Mouse (Mus musculus) kidney, adult 2 months (tissue): ENCODE results near the gene A1cf. TPM values are rescaled to one million over a fixed set of nuclear protein-coding genes. Genes with fewer than 3 reads are reported as not detected.

Experiments used
- DNase-seq: peaks from one replicate; pipeline ENCODE4 v3.0.0; 2021
- H3K27ac ChIP-seq: fragments of 200-500 bp; 2 replicates; pipeline ENCODE4 v1.5.1; 2012; ENCODE audit warnings: low read depth, low read length, control low read depth, inconsistent platforms; ENCODE audit not compliant: insufficient read depth
- H3K27me3 ChIP-seq: fragments of 200-500 bp; replicated peaks from 2 replicates; pipeline ENCODE4 v1.6.1; 2012; ENCODE audit warnings: mild to moderate bottlenecking, moderate library complexity, low read length, inconsistent platforms; ENCODE audit not compliant: control insufficient read depth, insufficient read depth
- H3K36me3 ChIP-seq: fragments of 200-500 bp; 2 replicates; pipeline ENCODE4 v1.6.1; 2012; ENCODE audit warnings: mild to moderate bottlenecking, moderate library complexity, low read length, inconsistent platforms; ENCODE audit not compliant: control insufficient read depth, insufficient read depth
- H3K4me1 ChIP-seq: fragments of 200-500 bp; 2 replicates; pipeline ENCODE4 v1.6.1; 2011; ENCODE audit warnings: low read length; ENCODE audit not compliant: control insufficient read depth, insufficient read depth
- H3K4me3 ChIP-seq: fragments of 200-500 bp; 2 replicates; pipeline ENCODE4 v1.5.1; 2011; ENCODE audit warnings: mild to moderate bottlenecking, low read depth, low read length, control low read depth; ENCODE audit not compliant: insufficient read depth
- CTCF ChIP-seq: fragments of 200-500 bp; conservative IDR thresholded peaks from 2 replicates; pipeline ENCODE4 v1.5.1; 2011; ENCODE audit warnings: low read depth, mild to moderate bottlenecking, control low read depth, low read length, moderate library complexity, mixed read lengths; ENCODE audit not compliant: insufficient read depth, insufficient read length
- POLR2A ChIP-seq: fragments of 200-500 bp; IDR thresholded peaks from one replicate; pipeline ENCODE4 v1.6.1; 2011; ENCODE audit warnings: low read depth, low read length, control low read depth
- WGBS: fragments of 180-500 bp; shearing (Covaris S2); methylation state at CpG from one replicate; pipeline ENCODE4 v1.1.7; 2018; 5-methylcytosine and 5-hydroxymethylcytosine counted together
- polyA plus RNA-seq: library from polyadenylated mRNA; depleted of rRNA; stranded (reverse); fragments of >200 nt; gene quantifications from 2 replicates; pipeline ENCODE4 v1.2.3, GENCODE M21; 2012

The A1cf gene
- polyA plus RNA-seq, 1 experiment = 26.3 TPM

DNA sequence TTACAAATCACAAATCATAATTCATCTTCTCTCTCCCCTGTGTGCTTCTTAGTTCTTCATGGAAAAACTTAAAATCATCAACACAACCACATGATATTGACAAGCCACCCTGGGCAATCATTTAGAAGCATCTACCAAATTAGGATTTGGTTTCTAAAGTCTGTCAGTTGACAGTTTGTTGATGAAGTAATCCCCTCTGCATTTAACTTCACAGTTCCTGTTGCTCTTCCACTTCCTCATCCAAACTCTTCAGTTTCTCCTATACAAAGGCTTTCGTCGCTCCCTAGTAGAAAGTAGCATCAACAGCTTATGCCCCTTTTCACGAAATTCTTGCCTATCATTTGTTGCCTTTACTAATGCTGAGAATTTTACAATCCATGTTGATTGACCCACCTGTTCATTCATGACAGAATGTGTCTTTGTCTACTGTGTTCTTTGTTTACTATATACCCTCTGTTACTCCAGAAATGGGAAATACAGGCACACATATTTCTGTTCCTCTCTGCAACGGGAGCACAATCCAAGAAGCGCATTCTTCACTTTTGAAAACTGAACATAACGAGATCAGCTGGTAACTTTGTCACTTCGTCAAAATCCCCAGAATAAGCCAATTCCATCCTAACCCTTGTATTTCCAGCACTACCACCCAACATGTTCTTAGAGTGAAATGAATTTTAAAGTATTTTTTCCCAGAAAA, 82.4 kb downstream of the A1cf start:
- Histone ChIP-seq H3K27me3 (no peaks in the 10 kb centered on the region), H3K4me3 (no peak overlapping the region), H3K27ac (no peak overlapping the region), H3K4me1 (no peaks in the 10 kb centered on the region), H3K36me3 (no peaks in the 10 kb centered on the region)
- TF ChIP-seq POLR2A (no peak), CTCF (no peak)
- 83% methylated on average over 7 of the region's 7 CpGs for WGBS
- no peak for DNase-seq

DNA sequence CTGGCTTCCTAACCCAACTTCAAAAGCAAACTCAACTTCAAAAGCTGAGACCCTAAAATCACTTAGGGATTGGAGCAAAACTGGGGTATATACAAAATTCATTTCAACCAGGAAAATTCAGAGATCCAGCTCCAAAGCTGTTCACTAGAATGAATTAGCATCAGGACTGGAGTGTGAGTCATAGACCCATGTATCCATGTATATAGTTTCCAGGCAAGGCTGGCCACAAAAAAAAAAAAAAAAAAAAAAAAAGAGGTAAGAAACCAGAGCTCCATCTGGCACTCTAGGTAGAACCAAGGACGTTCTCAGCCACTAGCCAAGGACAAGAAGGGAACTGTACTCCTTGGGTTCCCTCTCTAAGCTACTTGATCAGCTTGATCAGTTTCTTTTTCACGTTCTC, 85.2 kb downstream of the A1cf start:
- Histone ChIP-seq H3K27me3 (no peaks in the 10 kb centered on the region), H3K4me3 (no peak overlapping the region), H3K36me3 (no peaks in the 10 kb centered on the region), H3K27ac (no peak overlapping the region), H3K4me1 (no peaks in the 10 kb centered on the region)
- TF ChIP-seq POLR2A (no peak), CTCF (no peak)
- DNase-seq = no peak
- WGBS = 64% methylated on average over 2 of the region's 2 CpGs

DNA sequence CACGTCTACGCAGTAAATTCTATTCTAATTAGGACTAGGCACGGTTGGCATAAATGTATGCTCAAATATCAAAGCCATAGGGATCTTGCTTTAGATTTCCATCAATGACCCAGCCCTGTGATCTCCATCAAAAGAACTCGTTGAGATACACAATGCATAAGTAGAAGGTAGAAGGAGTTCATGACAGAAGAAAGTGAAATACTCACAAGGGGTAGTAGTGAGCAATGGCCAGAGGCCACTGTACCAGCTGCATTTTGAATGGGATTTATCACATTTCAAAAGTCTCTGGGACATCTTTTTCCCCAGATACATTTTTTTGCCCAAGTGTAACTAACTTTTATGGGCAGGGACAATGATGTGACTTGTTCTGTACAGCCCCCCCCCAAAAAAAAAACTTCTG, 85.7 kb downstream of the A1cf start:
- Histone ChIP-seq H3K27me3 (no peaks in the 10 kb centered on the region), H3K36me3 (no peaks in the 10 kb centered on the region), H3K27ac (no peak overlapping the region), H3K4me1 (no peaks in the 10 kb centered on the region), H3K4me3 (no peak overlapping the region)
- DNase-seq = no peak
- 76% methylated on average over 4 of the region's 4 CpGs for WGBS
- TF ChIP-seq CTCF = no peak
- TF ChIP-seq POLR2A = no peak

DNA sequence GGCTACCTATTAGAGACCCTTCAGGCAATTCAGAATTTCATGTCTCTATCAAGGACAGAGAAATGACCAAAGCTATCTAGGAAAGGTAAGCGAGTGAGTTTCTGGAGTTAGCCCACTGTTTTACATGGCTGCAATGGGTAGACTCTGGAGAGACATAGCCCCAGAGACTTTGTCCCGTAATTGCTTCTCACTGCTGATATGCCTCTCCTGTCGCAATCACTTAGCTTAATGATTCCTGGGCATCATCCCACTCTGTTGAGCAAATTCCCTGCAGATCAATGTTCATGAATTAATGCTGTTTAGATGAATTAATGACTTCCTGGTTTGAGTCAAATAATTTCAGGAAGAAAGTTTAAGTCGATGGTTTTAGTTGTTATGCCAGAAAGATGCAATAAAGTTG, 86.1 kb downstream of the A1cf start:
- no peaks in the 10 kb centered on the region for H3K36me3 ChIP-seq
- TF ChIP-seq CTCF = no peak
- no peak for TF ChIP-seq POLR2A
- no peak for DNase-seq
- no peak overlapping the region for H3K4me3 ChIP-seq
- H3K27me3 ChIP-seq = no peaks in the 10 kb centered on the region
- 83% methylated on average over 4 of the region's 4 CpGs for WGBS
- H3K27ac ChIP-seq = no peak overlapping the region
- no peaks in the 10 kb centered on the region for H3K4me1 ChIP-seq

DNA sequence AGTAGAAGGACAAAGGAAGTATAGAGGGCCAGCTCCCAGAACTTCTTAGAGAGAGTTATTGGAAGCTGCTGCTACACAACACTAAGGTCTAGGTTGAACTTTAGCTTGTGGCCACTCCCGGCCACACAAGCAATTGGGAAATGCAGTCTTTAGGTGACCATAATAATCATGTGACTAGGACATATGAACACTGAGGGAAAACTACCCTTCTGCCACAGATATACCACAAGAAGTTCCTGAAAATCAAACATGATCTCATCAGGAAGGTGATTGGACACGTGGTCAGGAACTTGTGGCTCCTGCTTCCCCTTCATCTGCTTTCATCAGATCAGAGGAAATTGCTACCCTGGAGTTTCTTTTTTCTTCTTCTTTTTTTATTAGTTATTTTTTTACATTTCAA, 87.8 kb downstream of the A1cf start:
- DNase-seq = no peak
- Histone ChIP-seq H3K4me1 (no peaks in the 10 kb centered on the region), H3K27me3 (no peaks in the 10 kb centered on the region), H3K4me3 (no peak overlapping the region), H3K27ac (no peak overlapping the region), H3K36me3 (no peaks in the 10 kb centered on the region)
- TF ChIP-seq CTCF (no peak), POLR2A (no peak)
- WGBS = 71% methylated on average over 2 of the region's 2 CpGs

DNA sequence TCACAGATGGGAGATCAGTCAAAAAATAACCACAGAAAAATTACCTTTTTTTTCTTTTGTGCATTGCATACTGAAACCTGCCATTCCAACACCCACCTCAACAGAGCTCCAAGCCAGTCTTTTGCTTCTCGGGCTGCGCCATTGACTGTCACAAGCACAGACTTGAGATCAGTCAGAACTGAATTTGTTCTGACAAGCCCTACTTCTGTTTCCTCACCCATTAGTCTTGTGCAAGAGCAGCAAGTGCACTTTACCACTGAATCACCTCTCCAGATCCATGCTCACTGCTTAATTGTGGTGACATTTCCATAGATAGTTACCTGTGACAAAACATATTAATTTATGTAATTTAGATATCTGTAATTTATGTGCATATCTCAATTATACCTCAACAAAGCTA, 91.9 kb downstream of the A1cf start:
- 100% methylated on average over 2 of the region's 2 CpGs for WGBS
- Histone ChIP-seq H3K27ac (no peak overlapping the region), H3K27me3 (no peaks in the 10 kb centered on the region), H3K4me3 (no peak overlapping the region), H3K36me3 (no peaks in the 10 kb centered on the region), H3K4me1 (no peaks in the 10 kb centered on the region)
- TF ChIP-seq CTCF = no peak
- no peak for TF ChIP-seq POLR2A
- no peak for DNase-seq

DNA sequence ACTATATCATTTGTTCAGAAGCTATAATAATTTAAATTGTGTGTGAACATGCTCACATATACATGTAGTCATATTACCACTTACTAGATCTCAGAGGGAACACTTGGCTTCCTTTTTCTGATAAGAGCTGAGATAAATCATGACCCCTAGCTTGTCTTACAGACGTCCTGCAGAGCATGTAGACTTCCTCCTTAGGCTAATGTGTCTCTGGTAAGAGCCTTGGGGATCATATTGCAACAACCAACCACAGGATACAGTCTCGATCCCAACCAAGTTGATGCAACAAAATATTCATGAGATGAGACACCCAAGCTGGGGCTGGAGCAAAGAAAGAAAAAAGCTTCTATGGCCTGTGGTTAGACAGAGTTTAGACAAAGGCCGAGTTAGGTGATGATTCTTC, 94.6 kb downstream of the A1cf start:
- no peak overlapping the region for H3K27ac ChIP-seq
- DNase-seq = no peak
- H3K4me1 ChIP-seq = no peaks in the 10 kb centered on the region
- no peaks in the 10 kb centered on the region for H3K27me3 ChIP-seq
- H3K36me3 ChIP-seq = no peaks in the 10 kb centered on the region
- no peak overlapping the region for H3K4me3 ChIP-seq
- WGBS = 39% methylated on average over 3 of the region's 3 CpGs
- TF ChIP-seq POLR2A (no peak), CTCF (no peak)
